Mouse (Mus musculus): ENCODE measurements around the gene Pex26.

DNA sequence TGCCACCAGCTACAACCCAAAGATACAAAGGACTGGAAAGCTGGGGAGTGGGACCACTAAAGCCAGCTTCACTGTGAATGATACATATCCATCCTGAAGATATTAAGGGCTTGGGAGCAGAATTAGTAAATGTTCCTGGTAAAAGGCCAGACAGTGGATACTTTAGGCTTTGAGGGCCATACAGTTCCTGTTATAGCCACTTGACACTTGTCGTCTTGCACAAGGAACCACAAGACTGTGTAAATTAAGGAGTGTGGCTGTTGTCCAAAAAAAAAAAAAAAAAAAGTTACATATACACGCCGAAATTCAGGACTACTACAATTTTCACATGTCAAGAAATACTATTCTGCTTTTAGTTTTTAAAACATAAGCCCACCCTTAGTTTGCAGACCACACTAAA, 35.1 kb upstream of the Pex26 start:
- TF ChIP-seq CTCF (IDR thresholded peaks at IDR 0.05; ENCODE audit: extremely low read depth, insufficient read length, insufficient replicate concordance, low read depth, low read length) = no peak
- no peak for TF ChIP-seq POLR2A (IDR thresholded peaks at IDR 0.05; ENCODE audit: low read depth, low read length)

Measured in small intestine, adult 2 months (tissue).